Mouse (Mus musculus): ENCODE results near the gene Dst.
A peak's percentile ranks its signal among the peaks of the same experiment; 100 is the strongest.

GRCm38 (mm10) chr1:34309396-34309795, 401.4 kb downstream of the Dst start:
- TF ChIP-seq POLR2AphosphoS2 (IDR thresholded peaks at IDR 0.05; ENCODE audit: insufficient read length, low read depth) (peak; percentile 81), POLR2A (IDR thresholded peaks at IDR 0.05; ENCODE audit: insufficient read length, low read depth) (no peak), MAX (IDR thresholded peaks at IDR 0.05; ENCODE audit: low read depth) (no peak), E2F4 (IDR thresholded peaks at IDR 0.05; ENCODE audit: insufficient read depth) (no peak), TCF12 (IDR thresholded peaks at IDR 0.05; ENCODE audit: insufficient read depth, poor library complexity, severe bottlenecking) (no peak), REST (IDR thresholded peaks at IDR 0.05; ENCODE audit: insufficient read depth, insufficient read length) (no peak), USF1 (IDR thresholded peaks at IDR 0.05; ENCODE audit: low read depth) (no peak), SRF (IDR thresholded peaks at IDR 0.05; ENCODE audit: control insufficient read depth, insufficient read length, low read depth) (no peak), MYOD1 (IDR thresholded peaks at IDR 0.05; ENCODE audit: control insufficient read depth in 1 of 3, insufficient read length in 2 of 3, low read depth in 2 of 3) (no peak), TCF3 (IDR thresholded peaks at IDR 0.05; ENCODE audit: insufficient read length, low read depth) (no peak)

Data from myocyte (in vitro differentiated cells).